Mouse (Mus musculus) lung, embryonic 15.5 days (tissue): ENCODE data around the gene Cdc20b. TPM values are rescaled to one million over a fixed set of nuclear protein-coding genes. Genes with fewer than 3 reads are reported as not detected.
A peak's percentile ranks its signal among the peaks of the same experiment; 100 is the strongest.
"Not testable (repeated sequence)": the region's sequence is repeated elsewhere in the genome, so short reads cannot be mapped to it uniquely, and the experiment has no call there.

Experiments used
- ATAC-seq: fragments of 200-750 bp; cut with Nextera tagmentation; 2 replicates; pipeline ENCODE4 v1.8.0; 2017; ENCODE audit warnings: moderate number of reproducible peaks, borderline replicate concordance; ENCODE audit not compliant: low FRiP score, low TSS enrichment; ENCODE audit errors: extremely low read depth
- H3K27ac ChIP-seq: fragments of 300-500 bp; sonication (generic); 2 replicates; pipeline ENCODE4 v1.5.1; 2015; ENCODE audit warnings: moderate library complexity, mild to moderate bottlenecking, inconsistent platforms
- H3K27me3 ChIP-seq: fragments of 300-500 bp; sonication (generic); 2 replicates; pipeline ENCODE4 v1.6.1; 2015; ENCODE audit warnings: inconsistent platforms
- H3K36me3 ChIP-seq: fragments of 300-500 bp; sonication (generic); 2 replicates; pipeline ENCODE4 v1.6.1; 2015; ENCODE audit warnings: inconsistent platforms
- H3K4me1 ChIP-seq: fragments of 300-500 bp; sonication (generic); 2 replicates; pipeline ENCODE4 v1.6.1; 2015; ENCODE audit warnings: inconsistent platforms
- H3K4me2 ChIP-seq: fragments of 300-500 bp; sonication (generic); 2 replicates; pipeline ENCODE4 v1.6.1; 2015; ENCODE audit warnings: inconsistent platforms, mild to moderate bottlenecking, moderate library complexity
- H3K4me3 ChIP-seq: fragments of 300-500 bp; sonication (generic); 2 replicates; pipeline ENCODE4 v1.5.1; 2015; ENCODE audit warnings: mild to moderate bottlenecking, inconsistent platforms
- H3K9ac ChIP-seq: fragments of 300-500 bp; sonication (generic); 2 replicates; pipeline ENCODE4 v1.6.1; 2015; ENCODE audit warnings: inconsistent platforms
- H3K9me3 ChIP-seq: fragments of 300-500 bp; sonication (generic); 2 replicates; pipeline ENCODE4 v1.6.1; 2016; ENCODE audit warnings: inconsistent platforms
- WGBS: fragments of 180-500 bp; shearing (Covaris S2); methylation state at CpG from one replicate; pipeline ENCODE4 v1.1.7; 2015; 5-methylcytosine and 5-hydroxymethylcytosine counted together
- polyA plus RNA-seq: library from polyadenylated mRNA; unstranded; fragments of >200 nt; fragmentation: Nextera tagmentation; extraction: Ambion mirVana; gene quantifications from 2 replicates; pipeline ENCODE4 v1.2.1, GENCODE M21; 2015

Cdc20b gene
- polyA plus RNA-seq, 1 experiment from 2014 or later: 2.8 TPM

GRCm38 (mm10) chr13:112997369-112997768, 37.5 kb upstream of the Cdc20b start:
- Histone ChIP-seq H3K4me2 (no peak overlapping the region), H3K27me3 (peaks cover 82% of the 10 kb centered on the region), H3K27ac (no peak overlapping the region), H3K36me3 (no peaks in the 10 kb centered on the region), H3K9me3 (no peaks in the 10 kb centered on the region), H3K4me1 (peaks cover 21% of the 10 kb centered on the region), H3K4me3 (no peak overlapping the region), H3K9ac (no peak overlapping the region)
- 62% methylated on average over 6 of the region's 6 CpGs for WGBS
- ATAC-seq: no peak

GRCm38 (mm10) chr13:112998427-112999201, 36.3 kb upstream of the Cdc20b start:
- peak overlapping the region; percentile 39 for H3K4me3 ChIP-seq
- no peak; the same call in 1 of the 2 replicates for ATAC-seq
- H3K4me2 ChIP-seq: peak overlapping the region; percentile 81
- H3K36me3 ChIP-seq: no peaks in the 10 kb centered on the region
- peaks cover 16% of the 10 kb centered on the region for H3K4me1 ChIP-seq
- H3K9me3 ChIP-seq: no peaks in the 10 kb centered on the region
- H3K27me3 ChIP-seq: peaks cover 70% of the 10 kb centered on the region
- H3K9ac ChIP-seq: peak overlapping the region; percentile 39
- peak overlapping the region; percentile 30; the same call in 1 of the 2 replicates for H3K27ac ChIP-seq
- WGBS: under 1% methylated on average over 46 of the region's 46 CpGs

- WGBS: 69% methylated on average over 3 of the region's 3 CpGs
- H3K27me3 ChIP-seq: peaks cover 55% of the 10 kb centered on the region
- ATAC-seq: no peak
These were observed 34.8 kb upstream of the Cdc20b start for GRCm38 (mm10) chr13:113000090-113000489.

GRCm38 (mm10) chr13:113000576-113001318, 34.2 kb upstream of the Cdc20b start:
- peak overlapping the region; percentile 11; the same call in 1 of the 2 replicates for H3K4me2 ChIP-seq
- H3K4me1 ChIP-seq: peaks cover 11% of the 10 kb centered on the region
- ATAC-seq: peak; percentile 92; the same call in 1 of the 2 replicates
- H3K9ac ChIP-seq: no peak overlapping the region
- WGBS: 39% methylated on average over 9 of the region's 9 CpGs
- H3K4me3 ChIP-seq: no peak overlapping the region
- peak overlapping the region; percentile 69 for H3K27ac ChIP-seq
- peaks cover 49% of the 10 kb centered on the region for H3K27me3 ChIP-seq
- no peaks in the 10 kb centered on the region for H3K9me3 ChIP-seq
- no peaks in the 10 kb centered on the region for H3K36me3 ChIP-seq

More at GRCm38 (mm10) chr13:113000090-113000489, 34.8 kb upstream of the Cdc20b start:
- Histone ChIP-seq H3K9me3 (no peaks in the 10 kb centered on the region), H3K9ac (no peak overlapping the region), H3K27ac (peak overlapping the region; percentile 69), H3K4me3 (no peak overlapping the region), H3K36me3 (no peaks in the 10 kb centered on the region), H3K4me1 (peaks cover 11% of the 10 kb centered on the region), H3K4me2 (peak overlapping the region; percentile 11; the same call in 1 of the 2 replicates)

GRCm38 (mm10) chr13:113012683-113013082, 22.2 kb upstream of the Cdc20b start:
- Histone ChIP-seq H3K36me3 (no peaks in the 10 kb centered on the region), H3K4me1 (0 out of 2 replicates have a peak, but pooled peaks cover 5% of the 10 kb centered on the region), H3K27me3 (no peaks in the 10 kb centered on the region), H3K9ac (no peak overlapping the region), H3K4me3 (peak overlapping the region; percentile 32), H3K27ac (no peak overlapping the region), H3K4me2 (peak overlapping the region; percentile 50; the same call in 1 of the 2 replicates), H3K9me3 (no peaks in the 10 kb centered on the region)
- 68% methylated on average over 6 of the region's 6 CpGs for WGBS
- no peak for ATAC-seq

- H3K27me3 ChIP-seq, ATAC-seq, H3K9ac ChIP-seq: not testable (repeated sequence)
These were observed 21.5 kb upstream of the Cdc20b start for GRCm38 (mm10) chr13:113013174-113013953.

GRCm38 (mm10) chr13:113021521-113021920, 13.4 kb upstream of the Cdc20b start:
- H3K4me2 ChIP-seq: no peak overlapping the region
- ATAC-seq: no peak

More at GRCm38 (mm10) chr13:113013174-113013953, 21.5 kb upstream of the Cdc20b start:
- H3K9me3 ChIP-seq, H3K4me1 ChIP-seq, H3K27ac ChIP-seq, H3K36me3 ChIP-seq: not testable (repeated sequence)
- Histone ChIP-seq H3K4me3 (peak overlapping the region; percentile 32), H3K4me2 (peak overlapping the region; percentile 50)
- 28% methylated on average over 18 of the region's 20 CpGs for WGBS

GRCm38 (mm10) chr13:113022467-113022866, 12.4 kb upstream of the Cdc20b start:
- Histone ChIP-seq H3K27ac (peak overlapping the region; percentile 29), H3K4me1 (0 out of 2 replicates have a peak, but pooled peaks cover 4% of the 10 kb centered on the region), H3K27me3 (no peaks in the 10 kb centered on the region), H3K4me3 (no peak overlapping the region), H3K9ac (no peak overlapping the region), H3K4me2 (no peak overlapping the region), H3K36me3 (no peaks in the 10 kb centered on the region), H3K9me3 (no peaks in the 10 kb centered on the region)
- ATAC-seq: no peak
- WGBS: 67% methylated on average over 8 of the region's 8 CpGs

More at GRCm38 (mm10) chr13:113021521-113021920, 13.4 kb upstream of the Cdc20b start:
- no peaks in the 10 kb centered on the region for H3K36me3 ChIP-seq
- no peaks in the 10 kb centered on the region for H3K27me3 ChIP-seq
- H3K9me3 ChIP-seq: no peaks in the 10 kb centered on the region
- no peak overlapping the region for H3K9ac ChIP-seq
- H3K4me3 ChIP-seq: no peak overlapping the region
- H3K4me1 ChIP-seq: 0 out of 2 replicates have a peak, but pooled peaks cover 4% of the 10 kb centered on the region
- H3K27ac ChIP-seq: no peak overlapping the region
- 80% methylated on average over 2 of the region's 2 CpGs for WGBS

- Histone ChIP-seq H3K36me3 (no peaks in the 10 kb centered on the region), H3K4me2 (no peak overlapping the region; the same call in 1 of the 2 replicates), H3K4me3 (no peak overlapping the region), H3K9me3 (no peaks in the 10 kb centered on the region), H3K9ac (no peak overlapping the region), H3K27me3 (no peaks in the 10 kb centered on the region), H3K27ac (peak overlapping the region; percentile 63), H3K4me1 (0 out of 2 replicates have a peak, but pooled peaks cover 4% of the 10 kb centered on the region)
- 57% methylated on average over 17 of the region's 17 CpGs for WGBS
- ATAC-seq: no peak
These were observed 11.4 kb upstream of the Cdc20b start for GRCm38 (mm10) chr13:113023274-113024143.

- Histone ChIP-seq H3K27ac (no peak overlapping the region), H3K36me3 (no peaks in the 10 kb centered on the region), H3K9ac (no peak overlapping the region), H3K4me1 (peaks cover 34% of the 10 kb centered on the region), H3K9me3 (no peaks in the 10 kb centered on the region), H3K27me3 (peaks cover 51% of the 10 kb centered on the region), H3K4me2 (peak overlapping the region; percentile 99), H3K4me3 (peak overlapping the region; percentile 53)
- 1% methylated on average over 7 of the region's 7 CpGs for WGBS
- ATAC-seq: no peak
These were observed 3.6 kb upstream of the Cdc20b start for GRCm38 (mm10) chr13:113031351-113031750.
